Mouse (Mus musculus): ENCODE measurements at regions not wholly inside any gene's neighbourhood (a gene's known extent, or its start where the extent isn't known, plus 50 kb on each side); places are given as distances from the start of the nearest gene placed in this dataset.
A peak's percentile ranks its signal among the peaks of the same experiment; 100 is the strongest.

DNA sequence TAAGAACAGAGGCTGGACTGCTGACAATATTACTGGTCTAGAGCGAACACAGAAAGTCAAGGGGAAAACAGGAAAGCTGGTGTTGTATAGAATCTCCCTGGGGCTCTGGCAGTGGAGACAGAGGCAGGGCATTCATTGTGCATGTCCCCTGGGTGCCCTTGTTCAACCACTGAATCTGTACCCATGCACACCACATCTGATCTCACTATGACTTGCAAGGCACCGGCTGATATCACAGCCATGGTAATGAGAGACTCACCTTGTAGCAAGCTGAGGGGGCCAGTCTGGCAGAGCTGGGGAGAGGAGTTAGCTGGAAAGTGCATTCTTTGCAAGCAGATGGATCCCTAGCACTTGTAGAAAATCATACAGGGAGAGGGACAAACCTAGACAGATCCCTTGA is 522.5 kb downstream of the 1700129C05Rik start:
- peak in 1 of 2 experiments; percentile 57 for DNase-seq (ENCODE audit: inconsistent age in 2 of 2, low spot score in 1 of 2)

DNA sequence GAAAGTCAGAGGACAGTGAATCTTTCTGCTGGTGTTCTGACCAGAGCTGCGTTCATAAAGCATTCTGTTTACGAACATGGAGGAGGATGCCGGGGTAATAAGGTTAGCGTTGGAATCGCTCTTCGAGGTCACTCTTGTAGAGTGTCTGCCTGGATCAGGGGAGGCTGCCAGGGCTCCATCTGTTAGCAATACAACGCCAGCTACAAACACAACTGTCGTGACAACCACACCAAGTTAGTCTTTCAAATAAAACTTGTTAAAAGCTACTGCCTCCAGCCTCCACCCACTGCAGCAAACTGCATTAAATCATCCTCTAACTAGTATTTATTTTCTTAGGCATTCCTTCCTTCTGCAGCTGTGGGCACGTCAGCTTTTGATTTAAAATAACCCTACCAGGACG is 525.0 kb downstream of the 1700129C05Rik start:
- peak in 1 of 2 experiments; percentile 52 for DNase-seq (ENCODE audit: inconsistent age in 2 of 2, low spot score in 1 of 2)

GRCm38 (mm10) chr14:58608216-58608615 is 534.5 kb downstream of the 1700129C05Rik start:
- peak; percentile 23 to 48 for DNase-seq (ENCODE audit: inconsistent age in 2 of 2, low spot score in 1 of 2)

- DNase-seq (ENCODE audit: inconsistent age in 2 of 2, low spot score in 1 of 2), result peak; percentile 62 to 80
These were observed 535.0 kb downstream of the 1700129C05Rik start for GRCm38 (mm10) chr14:58607734-58608133.

DNA sequence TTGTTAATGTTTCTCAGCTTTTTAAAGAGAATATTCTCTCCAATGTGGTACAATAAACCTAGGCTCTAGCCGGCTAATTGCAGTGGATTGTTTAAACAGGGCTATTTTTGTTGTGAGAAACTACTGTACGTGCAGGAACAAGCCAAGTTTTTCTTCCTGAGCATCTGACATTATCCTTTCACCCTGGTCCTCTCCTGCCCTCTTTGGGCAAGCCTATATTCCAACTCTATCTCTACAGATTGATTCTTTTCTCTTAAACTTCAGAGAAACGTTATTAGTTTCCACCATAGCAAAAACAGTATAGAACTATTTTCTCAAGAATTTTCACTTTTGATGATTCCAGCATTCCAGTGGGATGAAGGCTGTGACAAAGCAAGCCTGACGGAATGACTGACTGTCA is 535.2 kb downstream of the Fgf9 start:
- DNase-seq (ENCODE audit: inconsistent age in 2 of 2, low spot score in 1 of 2), result no peak

GRCm38 (mm10) chr14:58598867-58599266 is 528.5 kb downstream of the Fgf9 start:
- no peak for DNase-seq (ENCODE audit: inconsistent age in 2 of 2, low spot score in 1 of 2)

DNA sequence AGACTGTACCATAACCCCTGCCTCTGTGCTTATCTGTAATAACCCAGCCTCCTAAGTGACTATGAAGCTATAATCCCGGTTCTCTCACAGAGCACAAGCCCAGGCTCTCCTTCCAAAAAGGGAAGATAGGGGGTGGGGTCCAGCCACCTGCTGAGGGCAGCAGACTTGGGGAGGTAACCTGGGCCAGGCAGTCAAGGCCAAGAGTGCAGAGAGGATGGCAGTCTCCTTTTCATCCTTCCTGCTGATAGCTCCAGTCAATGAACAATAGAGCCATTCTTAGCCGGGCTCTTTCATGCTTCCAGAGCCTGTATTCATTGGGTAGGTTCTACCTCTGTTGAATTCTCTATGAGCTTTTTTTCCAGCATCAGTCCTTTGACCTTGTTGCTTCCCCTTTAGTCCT is 527.5 kb downstream of the Fgf9 start:
- no peak for DNase-seq (ENCODE audit: inconsistent age in 2 of 2, low spot score in 1 of 2)

DNA sequence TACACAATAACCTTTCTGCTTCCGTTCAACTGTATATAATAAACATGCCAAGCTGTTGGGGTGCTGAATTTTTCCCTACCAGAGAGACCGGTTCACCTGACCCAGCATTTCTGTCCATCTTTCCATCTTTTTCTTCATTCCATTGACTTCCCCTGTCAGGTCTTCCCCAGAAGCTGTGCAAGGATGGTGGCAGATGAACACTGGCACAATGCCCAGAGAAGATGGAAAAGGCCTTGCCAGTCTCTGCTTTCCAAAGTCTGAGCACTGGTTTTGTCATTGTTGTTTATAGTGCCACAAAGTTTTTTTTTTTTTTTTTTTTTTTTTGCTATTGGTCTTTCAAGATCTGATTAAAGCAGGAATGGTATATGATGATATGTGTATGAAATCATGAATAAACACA is 526.6 kb downstream of the Fgf9 start:
- no peak for DNase-seq (ENCODE audit: inconsistent age in 2 of 2, low spot score in 1 of 2)

GRCm38 (mm10) chr14:58581806-58582205 is 511.5 kb downstream of the Fgf9 start:
- peak in 1 of 2 experiments; percentile 37 for DNase-seq (ENCODE audit: inconsistent age in 2 of 2, low spot score in 1 of 2)

DNA sequence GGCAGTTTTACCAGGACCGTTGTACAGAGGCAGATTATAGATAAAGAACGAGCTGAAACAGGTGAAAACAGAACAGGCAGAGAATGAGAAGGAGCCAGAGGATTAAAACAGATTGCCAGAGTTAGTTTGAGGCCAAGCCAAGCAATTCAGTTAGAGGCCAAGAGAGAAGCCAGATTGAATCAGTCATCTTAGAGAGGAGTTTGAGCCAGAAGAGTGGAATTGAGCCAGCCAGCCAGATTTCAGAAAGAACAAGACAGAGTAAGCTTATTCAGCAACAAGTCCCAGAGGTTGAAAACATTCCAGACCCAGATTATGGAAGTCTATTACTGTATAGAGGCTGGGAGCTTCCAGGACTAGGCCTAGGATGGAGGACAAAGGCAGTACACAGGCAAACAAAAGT is 499.7 kb downstream of the Fgf9 start:
- no peak for DNase-seq (ENCODE audit: inconsistent age in 2 of 2, low spot score in 1 of 2)

DNA sequence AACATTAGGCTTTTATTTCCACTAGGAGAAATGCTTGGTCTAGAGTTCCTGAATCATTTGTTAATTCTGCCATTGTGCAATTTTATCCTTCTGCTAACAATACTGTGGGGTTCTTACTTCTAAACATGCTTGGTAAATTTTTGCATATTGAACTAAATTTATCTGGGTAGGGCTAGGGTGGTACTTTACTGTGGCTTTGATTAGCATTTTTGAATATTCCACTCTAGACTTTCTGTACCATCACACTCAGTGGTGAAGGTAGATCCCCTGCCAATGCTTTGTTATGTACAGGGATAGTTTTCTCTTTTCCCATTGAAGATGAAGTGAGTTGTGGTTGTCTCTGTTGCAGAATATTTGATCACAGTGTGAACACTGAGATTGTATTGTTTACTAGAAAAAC is 497.1 kb downstream of the Fgf9 start:
- DNase-seq (ENCODE audit: inconsistent age in 2 of 2, low spot score in 1 of 2), result no peak

GRCm38 (mm10) chr14:58563082-58563481 is 492.7 kb downstream of the Fgf9 start:
- DNase-seq (ENCODE audit: inconsistent age in 2 of 2, low spot score in 1 of 2), result no peak

DNA sequence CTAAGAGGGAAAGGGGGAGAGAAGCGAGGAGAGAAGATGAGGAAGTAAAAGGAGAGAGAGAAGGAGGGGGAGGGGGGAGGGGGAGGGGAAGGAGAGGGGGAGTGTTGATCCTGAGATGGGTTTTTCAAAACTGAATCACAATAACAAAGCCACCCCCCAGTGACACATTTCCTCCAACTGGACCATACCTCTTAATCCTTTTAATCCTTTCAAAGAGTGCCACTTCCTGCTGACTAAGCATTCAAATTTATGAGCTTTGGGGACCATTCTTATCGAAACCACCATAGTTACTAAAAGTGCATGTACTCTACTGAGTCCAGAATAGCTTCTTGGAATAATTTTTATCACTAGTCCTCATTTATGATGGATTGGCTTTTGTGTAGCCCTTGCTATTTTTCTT is 480.4 kb downstream of the Fgf9 start:
- no peak for DNase-seq (ENCODE audit: inconsistent age in 2 of 2, low spot score in 1 of 2)

- DNase-seq (ENCODE audit: inconsistent age in 2 of 2, low spot score in 1 of 2), result no peak
These were observed 475.4 kb downstream of the Fgf9 start for GRCm38 (mm10) chr14:58545778-58546177.

DNA sequence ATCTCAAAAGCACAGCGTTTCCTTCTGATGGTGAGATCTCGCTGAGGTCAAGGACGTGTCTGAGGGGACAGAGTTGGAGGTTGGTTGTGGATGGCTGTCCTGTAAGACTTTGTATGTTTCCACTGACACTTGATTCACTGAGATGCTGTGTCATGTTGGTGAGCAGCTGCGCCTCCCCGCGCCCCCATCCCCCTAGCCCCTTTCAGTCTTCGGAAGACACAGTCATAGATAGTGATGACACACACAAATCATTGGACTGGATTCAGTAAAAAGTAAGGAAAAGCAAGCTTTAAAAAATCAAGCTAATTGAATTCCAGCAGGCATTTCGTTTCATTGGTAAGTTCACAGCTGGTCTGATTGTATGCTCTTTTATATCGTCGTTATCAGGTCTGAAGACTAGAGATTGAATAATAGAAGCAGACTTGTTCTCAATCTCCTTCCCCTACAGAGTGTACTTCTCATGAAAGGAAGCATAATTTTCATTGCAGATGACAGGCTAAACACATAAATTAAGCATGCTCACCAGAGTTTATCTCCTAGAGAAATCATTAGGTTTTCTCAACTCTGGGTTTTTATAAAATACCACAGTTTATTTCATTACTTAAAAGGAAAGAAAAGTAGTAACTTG is 472.9 kb downstream of the Fgf9 start:
- DNase-seq (ENCODE audit: inconsistent age in 2 of 2, low spot score in 1 of 2), result peak in 1 of 2 experiments; percentile 58

- no peak for DNase-seq (ENCODE audit: inconsistent age in 2 of 2, low spot score in 1 of 2)
These were observed 467.8 kb downstream of the Fgf9 start for GRCm38 (mm10) chr14:58538135-58538534.

GRCm38 (mm10) chr14:58520976-58521549 is 450.7 kb downstream of the Fgf9 start:
- peak; percentile 26 to 74 for DNase-seq (ENCODE audit: inconsistent age in 2 of 2, low spot score in 1 of 2)

GRCm38 (mm10) chr14:58520384-58520783 is 450.0 kb downstream of the Fgf9 start:
- DNase-seq (ENCODE audit: inconsistent age in 2 of 2, low spot score in 1 of 2), result no peak

DNA sequence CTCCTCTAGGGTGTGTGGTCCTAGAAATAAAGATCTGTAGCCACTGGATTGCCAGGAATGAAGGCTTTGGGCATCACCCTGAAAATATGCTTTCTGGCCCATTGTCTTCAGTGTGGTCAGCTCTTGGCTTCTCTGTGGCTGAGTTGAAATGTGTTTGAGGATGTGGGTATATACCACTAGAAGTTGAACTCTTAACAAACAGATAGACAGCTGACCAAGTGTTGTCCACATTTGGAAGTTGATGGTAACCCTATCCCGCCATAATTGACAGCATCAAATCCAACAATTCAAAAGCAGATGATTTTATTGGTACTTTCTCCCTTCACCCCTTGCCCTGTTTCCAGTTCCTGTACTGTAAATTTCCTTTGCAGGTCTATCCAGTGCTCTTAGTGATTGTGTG is 448.7 kb downstream of the Fgf9 start:
- no peak for DNase-seq (ENCODE audit: inconsistent age in 2 of 2, low spot score in 1 of 2)

DNA sequence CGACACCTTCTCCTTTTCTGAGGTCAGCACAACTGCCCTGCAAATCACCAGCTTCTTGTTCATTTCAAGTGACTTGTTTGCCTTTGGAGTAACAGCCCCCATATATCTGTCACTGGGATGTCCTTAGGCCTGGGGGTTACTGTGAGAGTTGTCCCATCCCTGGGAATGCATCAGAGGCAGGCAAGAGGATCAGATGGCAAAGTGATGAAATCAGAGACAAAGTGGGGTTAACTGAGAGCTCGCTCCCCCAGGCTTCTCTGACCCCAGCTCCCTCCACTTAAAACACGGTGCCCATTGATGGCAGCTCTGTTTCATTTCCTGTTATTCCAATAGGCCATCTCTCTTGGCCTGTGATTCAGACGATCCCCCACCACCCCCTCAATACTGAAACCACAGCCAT is 446.2 kb downstream of the Fgf9 start:
- no peak for DNase-seq (ENCODE audit: inconsistent age in 2 of 2, low spot score in 1 of 2)

DNA sequence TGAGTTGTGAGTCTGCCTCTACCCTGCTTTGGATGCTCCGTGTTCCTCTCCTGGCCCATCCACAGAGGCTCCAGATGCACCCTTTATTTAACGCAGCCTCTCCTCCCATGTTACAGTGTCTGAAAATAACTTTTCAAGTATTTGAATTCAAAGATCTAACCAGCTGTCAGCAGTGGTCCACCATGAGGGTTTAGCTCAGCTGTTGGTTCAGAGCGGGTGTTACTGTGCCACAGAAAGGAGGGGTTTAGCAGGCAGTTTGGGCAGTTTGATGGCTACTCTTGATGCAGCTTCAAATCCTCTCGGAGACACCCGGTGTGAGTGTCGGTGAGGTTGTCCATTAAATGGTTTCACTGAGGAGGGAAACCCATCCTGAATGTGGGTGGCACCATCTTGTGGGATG is 441.8 kb downstream of the Fgf9 start:
- DNase-seq (ENCODE audit: inconsistent age in 2 of 2, low spot score in 1 of 2), result no peak

- peak in 1 of 2 experiments; percentile 47 for DNase-seq (ENCODE audit: inconsistent age in 2 of 2, low spot score in 1 of 2)
These were observed 441.2 kb downstream of the Fgf9 start for GRCm38 (mm10) chr14:58511571-58511985.

DNA sequence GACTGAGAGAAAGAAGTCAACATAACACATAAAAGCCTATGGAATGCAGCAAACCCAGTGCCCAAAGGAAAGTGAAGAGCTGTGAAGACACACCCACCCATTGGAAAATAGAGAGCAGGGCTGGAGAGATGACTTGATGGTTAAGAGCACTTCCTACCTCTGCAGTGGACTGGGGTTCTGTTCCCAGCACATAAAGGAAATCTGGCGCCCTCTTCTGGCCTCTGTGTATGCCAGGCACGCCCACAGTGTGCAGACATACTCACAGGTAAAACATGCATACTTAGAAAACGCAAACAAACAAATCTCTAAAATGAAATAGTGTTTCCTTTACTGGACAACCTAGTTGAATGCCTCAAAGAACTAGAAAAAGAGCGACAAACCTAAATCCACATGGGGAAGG is 440.4 kb downstream of the Fgf9 start:
- peak in 1 of 2 experiments; percentile 60 for DNase-seq (ENCODE audit: inconsistent age in 2 of 2, low spot score in 1 of 2)
